Mouse (Mus musculus) intestine, postnatal 0 days (tissue): ENCODE results near the gene Ppard. TPM values are rescaled to one million over a fixed set of nuclear protein-coding genes. Genes with fewer than 3 reads are reported as not detected.
"Not testable (repeated sequence)": the region's sequence is repeated elsewhere in the genome, so short reads cannot be mapped to it uniquely, and the experiment has no call there.

Source experiments
- ATAC-seq: fragments of 200-750 bp; cut with Nextera tagmentation; 2 replicates; pipeline ENCODE4 v1.8.0; 2017; ENCODE audit warnings: mild to moderate bottlenecking, moderate TSS enrichment, moderate library complexity
- H3K27ac ChIP-seq: fragments of 300-500 bp; sonication (generic); 2 replicates; pipeline ENCODE4 v1.5.1; 2014; ENCODE audit warnings: mild to moderate bottlenecking, low read depth, low read length, moderate library complexity
- H3K27me3 ChIP-seq: fragments of 300-500 bp; sonication (generic); replicated peaks from 2 replicates; pipeline ENCODE4 v1.6.1; 2014; ENCODE audit warnings: low read length, mixed read lengths; ENCODE audit not compliant: control insufficient read depth, insufficient read depth
- H3K36me3 ChIP-seq: fragments of 300-500 bp; sonication (generic); 2 replicates; pipeline ENCODE4 v1.6.1; 2014; ENCODE audit warnings: mild to moderate bottlenecking, moderate library complexity; ENCODE audit not compliant: control insufficient read depth, insufficient read depth
- H3K4me1 ChIP-seq: fragments of 300-500 bp; sonication (generic); replicated peaks from 2 replicates; pipeline ENCODE4 v1.6.1; 2014; ENCODE audit warnings: antibody characterized with exemption, low read length, mixed read lengths; ENCODE audit not compliant: control insufficient read depth, insufficient read depth
- H3K4me2 ChIP-seq: fragments of 300-500 bp; sonication (generic); replicated peaks from 2 replicates; pipeline ENCODE4 v1.6.1; 2014; ENCODE audit warnings: low read depth, mild to moderate bottlenecking, moderate library complexity
- H3K4me3 ChIP-seq: fragments of 300-500 bp; sonication (generic); 2 replicates; pipeline ENCODE4 v1.5.1; 2014; ENCODE audit warnings: low read depth, low read length
- H3K9ac ChIP-seq: fragments of 300-500 bp; sonication (generic); 2 replicates; pipeline ENCODE4 v1.6.1; 2014; ENCODE audit warnings: mild to moderate bottlenecking, low read depth, low read length
- H3K9me3 ChIP-seq: fragments of 300-500 bp; sonication (generic); 2 replicates; pipeline ENCODE4 v1.6.1; 2016; ENCODE audit warnings: mixed run types; ENCODE audit not compliant: control insufficient read depth
- CTCF ChIP-seq: sonication (generic); IDR thresholded peaks from 2 replicates; pipeline ENCODE4 v1.5.1; 2016; ENCODE audit warnings: low read depth, mild to moderate bottlenecking, control low read depth, antibody characterized with exemption, moderate library complexity
- WGBS: fragments of 180-500 bp; shearing (Covaris S2); extraction: QIAGEN DNeasy Blood & Tissue Kit; methylation state at CpG from one replicate; pipeline ENCODE4 v1.1.7; 2014; 5-methylcytosine and 5-hydroxymethylcytosine counted together
- polyA plus RNA-seq: library from polyadenylated mRNA; unstranded; fragments of >200 nt; fragmentation: Nextera tagmentation; extraction: Ambion mirVana; gene quantifications from 2 replicates; pipeline ENCODE4 v1.2.1, GENCODE M21; 2015

Gene Ppard
- polyA plus RNA-seq, 1 experiment from 2014 or later = 1.7 TPM

GRCm38 (mm10) chr17:28329503-28330231 lies 97.2 kb downstream of the Ppard start:
- WGBS = 2% methylated on average over 4 of the region's 4 CpGs
- no peaks in the 10 kb centered on the region for H3K9me3 ChIP-seq
- no peak for TF ChIP-seq CTCF
- no peaks in the 10 kb centered on the region for H3K27me3 ChIP-seq
- peaks cover 15% of the 10 kb centered on the region for H3K4me1 ChIP-seq
- H3K4me2 ChIP-seq = peak overlapping the region; percentile 81
- H3K4me3 ChIP-seq = peak overlapping the region; percentile 58
- ATAC-seq = no peak
- peaks cover 45% of the 10 kb centered on the region for H3K36me3 ChIP-seq
- H3K9ac ChIP-seq = peak overlapping the region; percentile 91
- H3K27ac ChIP-seq = peak overlapping the region; percentile 97; the same call in 1 of the 2 replicates

GRCm38 (mm10) chr17:28330232-28330546 lies 97.7 kb downstream of the Ppard start:
- H3K36me3 ChIP-seq = peaks cover 49% of the 10 kb centered on the region
- 25% methylated on average over 2 of the region's 2 CpGs for WGBS
- TF ChIP-seq CTCF = no peak
- no peaks in the 10 kb centered on the region for H3K9me3 ChIP-seq
- no peak for ATAC-seq
- H3K4me2 ChIP-seq = peak overlapping the region; percentile 81
- peak overlapping the region; percentile 58; the same call in 1 of the 2 replicates for H3K4me3 ChIP-seq
- H3K4me1 ChIP-seq = peaks cover 15% of the 10 kb centered on the region
- H3K27me3 ChIP-seq = no peaks in the 10 kb centered on the region
- no peak overlapping the region for H3K27ac ChIP-seq
- H3K9ac ChIP-seq = no peak overlapping the region

GRCm38 (mm10) chr17:28330590-28330989 lies 98.1 kb downstream of the Ppard start:
- peaks cover 51% of the 10 kb centered on the region for H3K36me3 ChIP-seq
- peaks cover 15% of the 10 kb centered on the region for H3K4me1 ChIP-seq
- H3K9me3 ChIP-seq, H3K4me2 ChIP-seq, H3K27ac ChIP-seq, ATAC-seq, H3K9ac ChIP-seq, H3K27me3 ChIP-seq, H3K4me3 ChIP-seq: not testable (repeated sequence)
- 44% methylated on average over 6 of the region's 8 CpGs for WGBS

GRCm38 (mm10) chr17:28331241-28332112 lies 99.0 kb downstream of the Ppard start:
- no peaks in the 10 kb centered on the region for H3K9me3 ChIP-seq
- no peak overlapping the region for H3K9ac ChIP-seq
- H3K27me3 ChIP-seq = no peaks in the 10 kb centered on the region
- peaks cover 52% of the 10 kb centered on the region for H3K36me3 ChIP-seq
- no peak for TF ChIP-seq CTCF
- no peak for ATAC-seq
- H3K27ac ChIP-seq = no peak overlapping the region
- no peak overlapping the region for H3K4me3 ChIP-seq
- no peak overlapping the region; the same call in 1 of the 2 replicates for H3K4me2 ChIP-seq
- 18% methylated on average over 6 of the region's 7 CpGs for WGBS
- H3K4me1 ChIP-seq = peaks cover 15% of the 10 kb centered on the region

- TF ChIP-seq CTCF = peak; percentile 53
- Histone ChIP-seq H3K27me3 (no peaks in the 10 kb centered on the region), H3K4me2 (no peak overlapping the region; the same call in 1 of the 2 replicates), H3K27ac (peak overlapping the region; percentile 28; the same call in 1 of the 2 replicates), H3K9ac (no peak overlapping the region), H3K9me3 (no peaks in the 10 kb centered on the region), H3K4me3 (no peak overlapping the region), H3K4me1 (peaks cover 15% of the 10 kb centered on the region), H3K36me3 (peaks cover 56% of the 10 kb centered on the region)
- no peak for ATAC-seq
- WGBS = 55% methylated on average over 13 of the region's 13 CpGs
Measured at GRCm38 (mm10) chr17:28332113-28332914, 99.8 kb downstream of the Ppard start.
